Mouse (Mus musculus) mammary gland, adult 2 months (tissue): Measurements from ENCODE around the gene Guca2a. TPM values are rescaled to one million over a fixed set of nuclear protein-coding genes. Genes with fewer than 3 reads are reported as not detected.

Experiments used
- polyA plus RNA-seq: library from polyadenylated mRNA; depleted of rRNA; stranded (reverse); fragments of >200 nt; gene quantifications from 2 replicates; pipeline ENCODE4 v1.2.3, GENCODE M21; 2012; ENCODE audit warnings: low replicate concordance; rRNA removed

Guca2a gene
- not detected in 2 replicates for polyA plus RNA-seq

DNA sequence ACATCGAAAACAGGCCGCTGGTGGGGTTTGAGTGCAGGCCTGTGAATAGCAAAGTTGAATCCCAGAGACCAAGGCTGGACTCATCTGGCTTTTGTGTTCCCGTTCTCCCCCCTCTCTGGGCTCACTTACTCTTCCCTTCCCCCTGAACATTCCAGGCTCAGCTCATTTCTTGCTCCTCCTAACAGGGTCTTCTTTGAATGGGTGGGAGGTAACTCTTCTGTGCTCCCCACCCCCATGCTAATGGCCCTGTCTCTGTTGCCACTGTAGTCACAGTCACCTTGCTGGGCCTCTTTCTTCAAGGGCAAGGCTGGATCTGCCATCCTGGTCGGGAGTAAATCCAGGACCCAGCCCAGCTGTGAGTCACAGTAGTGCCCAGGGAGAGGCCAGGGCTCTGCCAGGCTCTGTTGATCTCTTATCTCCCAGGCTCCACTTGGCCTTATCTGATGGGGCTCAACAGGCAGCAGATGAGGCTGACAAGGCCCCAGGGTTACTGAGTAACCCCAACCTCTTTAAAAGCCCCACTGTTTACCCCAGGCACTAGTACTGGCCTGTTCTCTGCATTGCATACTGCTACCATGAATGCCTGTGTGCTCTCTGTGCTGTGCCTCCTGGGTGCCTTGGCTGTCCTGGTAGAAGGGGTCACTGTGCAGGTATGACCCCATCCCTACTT is at the start of gene Guca2a:
Guca2a (plus strand) TSS at position 529 of the 670 bp plus-strand sequence.

DNA sequence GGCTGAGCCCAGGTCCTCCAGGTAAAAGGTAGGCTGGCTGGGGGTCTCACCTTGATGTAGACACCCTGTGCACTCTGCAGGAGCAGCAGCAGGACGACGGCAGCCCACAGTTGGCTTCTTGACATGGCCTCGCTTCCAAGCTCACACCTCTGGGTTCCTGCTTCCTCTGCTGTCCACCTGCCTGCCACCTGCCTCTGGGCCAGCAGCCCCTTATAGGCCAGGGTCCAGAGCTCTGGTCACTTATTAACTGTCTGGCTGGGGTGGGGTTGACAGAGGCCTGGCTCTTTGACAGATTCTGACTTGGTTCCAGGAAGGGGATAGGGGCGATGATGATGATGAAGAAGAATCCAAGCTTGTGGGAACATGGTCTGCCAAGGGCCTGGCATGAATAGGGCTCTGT is 21.2 kb downstream of the Guca2a start, which contains the start of gene Guca2b:
Guca2b (minus strand) TSS at position 224 of the 400 bp plus-strand sequence.

Other genes starting within 250 kb of the Guca2a start
- 0.24 and 0.54 TPM in 2 replicates for gene Ccdc30, start 222.2 kb upstream of the Guca2a start, polyA plus RNA-seq
- gene Ppcs, start 215.3 kb upstream of the Guca2a start, polyA plus RNA-seq = 16.0 and 24.6 TPM in 2 replicates
- 0.27 and 0.99 TPM in 2 replicates for gene Zmynd12, start 214.9 kb upstream of the Guca2a start, polyA plus RNA-seq
- 0.10 and 0.49 TPM in 2 replicates for gene Rimkla, start 145.1 kb upstream of the Guca2a start, polyA plus RNA-seq
- 13.7 and 19.4 TPM in 2 replicates for gene Foxj3, start 100.7 kb upstream of the Guca2a start, polyA plus RNA-seq
- gene Frg2f1, start 98.2 kb upstream of the Guca2a start, polyA plus RNA-seq = 6.7 and 19.8 TPM in 2 replicates
- gene Guca2b, start 21.2 kb downstream of the Guca2a start, polyA plus RNA-seq = 0.47 TPM in 1 of 2 replicates, not detected in the other
- 11.6 and 13.6 TPM in 2 replicates for gene Hivep3, start 96.1 kb downstream of the Guca2a start, polyA plus RNA-seq